Mouse (Mus musculus) CD4-positive helper T cell, adult 2 months (primary cell): ENCODE measurements around the gene Vmn1r195.
"Not testable (repeated sequence)": the region's sequence is repeated elsewhere in the genome, so short reads cannot be mapped to it uniquely, and the experiment has no call there.

ENCODE experiments used
- DNase-seq: peaks from one replicate; pipeline ENCODE4 v3.0.0-alpha.2; 2012; ENCODE audit warnings: low read depth, missing footprints, low spot score

Vmn1r195 gene

DNA sequence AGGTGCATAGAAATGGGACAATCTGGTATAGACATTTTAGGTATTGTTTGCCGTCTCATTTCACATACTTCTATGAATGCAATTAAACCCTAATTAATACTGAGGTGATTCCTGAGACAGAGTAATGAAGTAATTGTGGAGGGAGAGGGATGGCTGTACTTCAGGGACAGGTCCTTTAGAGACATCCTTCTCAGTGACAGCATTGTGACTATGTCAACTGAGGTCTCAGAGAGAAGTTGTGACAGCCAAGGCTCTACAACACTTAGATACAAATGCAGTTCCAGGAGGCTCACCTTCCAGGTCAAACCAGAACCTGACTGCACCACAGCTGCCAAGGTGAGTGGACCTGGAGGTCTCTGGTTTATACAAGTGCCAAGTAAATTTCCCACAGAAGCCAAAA lies at the start of gene Vmn1r195:
TSS of gene Vmn1r195 (plus strand) at position 301 of the 400 bp plus-strand sequence.
- DNase-seq = not testable (repeated sequence)

DNA sequence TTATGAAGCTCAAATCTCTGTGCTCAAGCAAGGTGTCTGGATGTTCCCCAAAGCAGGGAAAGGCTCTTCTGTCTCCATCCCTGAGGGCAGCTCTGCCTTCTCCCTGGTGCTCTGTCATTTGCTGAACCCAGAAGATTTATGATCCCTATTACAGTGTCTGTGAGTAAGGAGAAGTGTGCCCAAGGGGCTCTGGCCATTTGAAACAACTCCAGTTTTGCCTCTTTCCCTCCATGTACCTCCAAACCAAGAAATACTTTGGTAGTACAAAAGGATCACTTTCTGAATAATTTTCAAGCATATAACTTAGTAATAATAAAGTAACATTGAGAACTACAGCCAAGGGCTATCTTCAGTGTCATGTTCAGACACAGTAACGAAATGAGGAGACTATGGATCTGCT lies 47.3 kb upstream of the Vmn1r195 start, which contains the start of gene Vmn1r193:
TSS of gene Vmn1r193 (minus strand) at position 101 of the 400 bp plus-strand sequence.
- DNase-seq = not testable (repeated sequence)

DNA sequence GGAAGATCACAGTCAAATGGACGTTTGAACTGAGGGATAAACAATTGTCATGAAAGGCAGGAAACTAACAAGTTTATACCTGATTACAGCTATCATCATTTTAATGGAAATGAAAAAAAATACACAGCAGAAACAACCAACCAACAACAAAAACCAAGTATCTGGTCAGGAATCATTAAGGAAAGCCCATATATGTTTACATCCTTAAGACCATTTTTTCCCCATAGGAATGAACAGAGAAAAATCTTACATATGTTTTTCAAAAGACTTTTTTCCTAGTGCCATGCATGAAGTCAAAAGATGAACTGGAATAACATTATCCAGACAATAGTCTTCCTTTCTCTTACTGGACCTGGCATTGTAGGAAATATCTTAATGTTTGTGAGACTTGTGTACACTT lies 26.4 kb upstream of the Vmn1r195 start, which contains the start of gene Vmn1r194:
TSS of gene Vmn1r194 (plus strand) at position 301 of the 400 bp plus-strand sequence.
- no peak for DNase-seq

DNA sequence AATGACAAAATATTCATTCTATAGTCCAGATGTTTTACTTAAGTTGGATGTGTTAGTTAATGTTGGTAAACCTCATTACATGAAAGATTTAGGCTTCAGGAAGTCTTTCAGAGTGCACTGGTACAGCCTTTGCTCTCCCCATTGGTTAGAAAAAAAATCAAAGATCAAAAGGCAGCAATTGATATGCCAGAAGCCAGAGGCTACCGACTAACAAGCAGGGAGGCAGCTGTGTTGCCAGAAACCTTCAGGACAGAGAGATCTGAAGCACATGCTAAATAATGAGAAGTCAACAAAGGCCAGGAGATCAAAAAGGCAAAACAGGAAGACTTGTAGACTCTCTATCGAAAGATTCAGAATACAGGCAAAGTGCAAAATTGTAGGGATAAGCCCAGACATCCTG lies 1.4 kb downstream of the Vmn1r195 start:
- no peak for DNase-seq

DNA sequence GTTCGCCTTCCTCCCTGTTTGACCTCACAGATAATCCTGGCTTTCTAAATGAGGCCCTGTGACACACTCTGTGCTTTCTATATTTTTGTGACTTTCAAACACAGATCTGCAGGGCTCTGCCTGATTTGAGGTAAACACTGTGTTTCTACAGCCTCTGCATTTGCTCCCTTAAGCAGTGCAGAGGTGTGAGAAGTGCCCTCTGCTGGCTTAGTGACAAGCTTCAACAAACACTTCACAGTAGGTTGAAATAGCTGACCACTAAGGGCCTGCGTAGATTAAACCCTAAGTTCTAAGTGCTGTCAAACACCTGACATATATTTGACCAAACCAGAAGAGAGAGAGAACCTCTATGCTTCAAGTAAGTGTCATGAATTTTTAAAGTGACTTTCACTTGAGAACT lies 14.3 kb downstream of the Vmn1r195 start:
- DNase-seq = no peak

DNA sequence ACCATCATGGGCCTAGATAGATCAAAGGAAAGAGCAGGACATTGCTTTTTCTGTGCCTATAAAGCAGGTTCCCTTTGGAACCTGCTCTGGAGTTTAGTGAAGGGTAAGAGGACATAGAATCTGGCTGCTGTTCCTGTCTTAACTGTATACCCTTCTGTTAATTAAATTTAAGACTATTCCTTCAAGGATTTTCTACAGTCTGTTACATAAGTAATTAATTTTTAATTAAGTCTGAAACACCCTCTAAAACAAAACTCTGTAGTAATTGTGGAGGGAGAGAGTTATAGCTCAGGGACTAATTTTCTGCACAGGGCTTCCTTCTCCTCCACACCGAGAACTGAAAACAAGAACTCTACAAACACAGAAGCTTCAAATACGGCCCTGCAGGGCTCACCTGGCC lies 19.3 kb downstream of the Vmn1r195 start, which contains the start of gene Vmn1r196:
TSS of gene Vmn1r196 (plus strand) at position 301 of the 400 bp plus-strand sequence.
- DNase-seq = no peak

DNA sequence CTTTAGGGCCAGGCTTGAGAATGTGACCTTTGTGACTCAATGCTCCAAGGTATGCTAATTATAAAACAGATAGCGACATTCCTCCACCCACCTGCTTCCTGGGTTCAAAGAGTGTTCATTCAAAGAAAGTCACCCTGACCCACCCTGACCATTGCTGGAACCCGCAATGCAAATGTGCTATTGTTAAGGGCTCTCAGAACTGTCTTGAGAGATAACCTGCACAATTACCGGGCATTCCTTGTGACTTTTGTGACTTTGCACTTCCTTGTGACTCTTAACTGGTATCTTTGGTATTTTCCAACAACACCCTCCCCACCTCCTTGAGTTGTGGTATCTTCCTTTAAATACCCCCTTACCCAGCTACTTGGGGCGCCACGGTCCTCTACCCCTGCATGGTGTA lies 37.8 kb downstream of the Vmn1r195 start:
- not testable (repeated sequence) for DNase-seq

DNA sequence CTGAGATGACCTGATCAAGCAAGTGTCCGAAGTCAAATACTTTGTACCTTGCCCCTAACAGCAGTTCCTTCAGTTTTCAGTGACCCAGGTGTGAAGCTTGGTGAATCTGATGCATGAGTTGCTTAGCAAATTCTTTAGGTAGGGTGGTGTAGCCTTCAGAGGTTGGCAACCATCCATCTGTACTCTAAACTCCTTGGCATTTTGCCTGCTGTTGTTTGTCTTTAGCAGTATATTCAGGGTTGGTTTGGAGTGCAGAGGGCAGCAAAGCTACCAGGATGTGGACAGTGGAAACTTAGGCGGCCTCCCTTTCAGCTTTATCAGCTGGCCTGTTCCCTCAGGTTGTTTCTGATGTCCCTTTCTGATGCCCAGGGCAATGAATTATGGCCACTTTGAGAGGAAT lies 45.0 kb downstream of the Vmn1r195 start:
- no peak for DNase-seq

DNA sequence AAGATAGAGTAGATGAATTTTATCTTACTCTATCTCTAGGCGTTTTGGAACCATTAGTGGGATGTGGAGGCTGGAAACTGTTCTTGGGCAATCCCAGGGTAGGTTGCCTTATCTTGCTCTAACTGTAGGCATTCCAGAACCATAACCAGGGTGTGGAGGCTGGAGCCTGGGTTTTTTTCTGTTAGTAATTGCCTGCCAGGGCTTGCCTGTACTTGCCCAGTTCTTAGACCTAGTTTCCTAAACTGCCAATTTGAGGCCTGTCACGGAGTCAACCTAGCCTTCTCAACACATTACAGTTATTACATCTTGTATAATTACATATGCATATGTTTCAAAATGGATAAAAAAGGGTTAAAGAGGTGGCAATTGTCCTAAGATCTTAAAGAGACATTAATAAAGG lies 47.0 kb downstream of the Vmn1r195 start:
- no peak for DNase-seq

DNA sequence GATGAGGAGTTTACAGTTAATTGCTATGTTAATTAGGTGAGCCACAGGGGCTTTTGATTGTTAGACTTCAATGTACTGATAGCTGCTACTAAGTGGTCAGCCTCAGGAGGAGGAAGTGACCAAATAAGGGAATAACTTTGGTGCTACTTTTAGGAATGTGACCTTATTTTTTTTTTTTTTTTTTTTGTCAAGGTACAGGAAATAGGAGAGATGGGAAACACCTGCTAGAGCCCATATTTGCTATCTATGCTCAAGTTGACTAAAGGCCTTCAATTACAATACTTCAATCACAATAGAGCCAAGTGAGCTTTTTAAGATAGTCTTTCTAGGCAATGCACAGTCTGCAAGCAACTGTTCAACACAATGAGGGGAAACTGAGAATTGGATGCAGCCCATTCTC lies 49.8 kb downstream of the Vmn1r195 start:
- DNase-seq = no peak

DNA sequence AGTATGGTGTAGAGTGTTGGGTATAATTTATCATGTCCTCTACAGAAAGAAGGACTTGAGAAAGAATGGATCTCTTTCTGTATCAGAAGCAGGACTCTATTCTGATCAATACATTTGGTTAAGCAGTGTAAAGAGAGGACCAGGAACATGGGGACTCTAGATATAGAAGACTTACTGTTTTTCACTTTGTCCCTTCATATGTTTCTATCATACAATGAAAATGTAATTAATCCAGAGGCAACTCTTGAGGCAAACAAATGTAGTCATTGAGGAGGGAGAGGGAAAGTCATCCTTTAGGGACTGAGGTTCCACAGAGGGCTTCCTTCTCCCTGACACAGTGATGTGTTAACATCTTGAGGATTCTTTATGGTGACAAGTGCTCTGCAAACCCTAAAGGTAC lies 54.0 kb downstream of the Vmn1r195 start, which contains the start of gene Vmn1r197:
TSS of gene Vmn1r197 (plus strand) at position 301 of the 400 bp plus-strand sequence.
- no peak for DNase-seq
